Mouse (Mus musculus): ENCODE results near the gene Jade1. TPM values are rescaled to one million over a fixed set of nuclear protein-coding genes. Genes with fewer than 3 reads are reported as not detected.

Gene Jade1
- polyA plus RNA-seq, 1 experiment from 2014 or later: 13.5 TPM

GRCm38 (mm10) chr3:41552777-41553548, 2.6 kb upstream of the Jade1 start:
- 70% methylated on average over 11 of the region's 11 CpGs for WGBS
- no peak for ATAC-seq (ENCODE audit: insufficient number of reproducible peaks, low FRiP score, low TSS enrichment, low read depth)
- Histone ChIP-seq H3K27ac (replicated peaks) (no peak overlapping the region), H3K9me3 (replicated peaks) (no peaks in the 10 kb centered on the region), H3K27me3 (no peaks in the 10 kb centered on the region), H3K36me3 (no peaks in the 10 kb centered on the region), H3K4me1 (no peaks in the 10 kb centered on the region), H3K9ac (no peak overlapping the region), H3K4me2 (replicated peaks) (no peak overlapping the region), H3K4me3 (replicated peaks) (no peak overlapping the region)

- no peak for ATAC-seq (ENCODE audit: insufficient number of reproducible peaks, low FRiP score, low TSS enrichment, low read depth)
- Histone ChIP-seq H3K4me3 (replicated peaks) (no peak overlapping the region), H3K9me3 (replicated peaks) (no peaks in the 10 kb centered on the region), H3K27ac (replicated peaks) (no peak overlapping the region), H3K4me1 (no peaks in the 10 kb centered on the region), H3K4me2 (replicated peaks) (no peak overlapping the region), H3K9ac (no peak overlapping the region), H3K36me3 (no peaks in the 10 kb centered on the region), H3K27me3 (no peaks in the 10 kb centered on the region)
- 80% methylated on average over 4 of the region's 4 CpGs for WGBS
These were observed 1.9 kb upstream of the Jade1 start for GRCm38 (mm10) chr3:41553681-41554080.

- no peaks in the 10 kb centered on the region for H3K4me1 ChIP-seq
- no peak for ATAC-seq (ENCODE audit: insufficient number of reproducible peaks, low FRiP score, low TSS enrichment, low read depth)
- no peak overlapping the region for H3K27ac ChIP-seq (replicated peaks)
- H3K27me3 ChIP-seq: no peaks in the 10 kb centered on the region
- no peak overlapping the region for H3K4me2 ChIP-seq (replicated peaks)
- no peaks in the 10 kb centered on the region for H3K36me3 ChIP-seq
- no peaks in the 10 kb centered on the region for H3K9me3 ChIP-seq (replicated peaks)
- WGBS: 89% methylated on average over 24 of the region's 24 CpGs
- no peak overlapping the region for H3K4me3 ChIP-seq (replicated peaks)
- H3K9ac ChIP-seq: no peak overlapping the region
These were observed 753 bp upstream of the Jade1 start for GRCm38 (mm10) chr3:41554480-41555475.

- Histone ChIP-seq H3K4me3 (replicated peaks) (no peak overlapping the region), H3K36me3 (no peaks in the 10 kb centered on the region), H3K27me3 (no peaks in the 10 kb centered on the region), H3K9me3 (replicated peaks) (no peaks in the 10 kb centered on the region), H3K27ac (replicated peaks) (no peak overlapping the region), H3K4me2 (replicated peaks) (no peak overlapping the region), H3K4me1 (no peaks in the 10 kb centered on the region), H3K9ac (no peak overlapping the region)
- 93% methylated on average over 7 of the region's 11 CpGs for WGBS
- ATAC-seq (ENCODE audit: insufficient number of reproducible peaks, low FRiP score, low TSS enrichment, low read depth): no peak
These were observed 1.1 kb downstream of the Jade1 start for GRCm38 (mm10) chr3:41556451-41557266.

- ATAC-seq (ENCODE audit: insufficient number of reproducible peaks, low FRiP score, low TSS enrichment, low read depth): no peak
- Histone ChIP-seq H3K9ac (no peak overlapping the region), H3K4me3 (replicated peaks) (no peak overlapping the region), H3K9me3 (replicated peaks) (no peaks in the 10 kb centered on the region), H3K36me3 (no peaks in the 10 kb centered on the region), H3K27me3 (no peaks in the 10 kb centered on the region), H3K4me2 (replicated peaks) (no peak overlapping the region), H3K4me1 (no peaks in the 10 kb centered on the region), H3K27ac (replicated peaks) (no peak overlapping the region)
- 85% methylated on average over 19 of the region's 19 CpGs for WGBS
These were observed 1.9 kb downstream of the Jade1 start for GRCm38 (mm10) chr3:41557267-41557995.

GRCm38 (mm10) chr3:41560489-41560888, 5.0 kb downstream of the Jade1 start:
- Histone ChIP-seq H3K36me3 (no peaks in the 10 kb centered on the region), H3K27me3 (no peaks in the 10 kb centered on the region), H3K4me2 (replicated peaks) (no peak overlapping the region), H3K9me3 (replicated peaks) (no peaks in the 10 kb centered on the region), H3K4me3 (replicated peaks) (no peak overlapping the region), H3K4me1 (peaks cover 12% of the 10 kb centered on the region; the same call in 1 of the 2 replicates), H3K27ac (replicated peaks) (no peak overlapping the region), H3K9ac (no peak overlapping the region)
- ATAC-seq (ENCODE audit: insufficient number of reproducible peaks, low FRiP score, low TSS enrichment, low read depth): no peak
- 89% methylated on average over 6 of the region's 6 CpGs for WGBS

GRCm38 (mm10) chr3:41561787-41562186, 6.3 kb downstream of the Jade1 start:
- H3K36me3 ChIP-seq: no peaks in the 10 kb centered on the region
- no peak overlapping the region for H3K4me2 ChIP-seq (replicated peaks)
- 83% methylated on average over 5 of the region's 5 CpGs for WGBS
- no peak overlapping the region for H3K9ac ChIP-seq
- H3K27me3 ChIP-seq: no peaks in the 10 kb centered on the region
- H3K4me3 ChIP-seq (replicated peaks): no peak overlapping the region
- peaks cover 18% of the 10 kb centered on the region for H3K4me1 ChIP-seq
- ATAC-seq (ENCODE audit: insufficient number of reproducible peaks, low FRiP score, low TSS enrichment, low read depth): no peak
- H3K9me3 ChIP-seq (replicated peaks): no peaks in the 10 kb centered on the region
- no peak overlapping the region for H3K27ac ChIP-seq (replicated peaks)

GRCm38 (mm10) chr3:41563211-41563931, 7.8 kb downstream of the Jade1 start:
- peak overlapping the region; percentile 92 for H3K27ac ChIP-seq (replicated peaks)
- ATAC-seq (ENCODE audit: insufficient number of reproducible peaks, low FRiP score, low TSS enrichment, low read depth): peak; percentile 70
- H3K9me3 ChIP-seq (replicated peaks): no peaks in the 10 kb centered on the region
- H3K4me1 ChIP-seq: peaks cover 18% of the 10 kb centered on the region
- H3K27me3 ChIP-seq: no peaks in the 10 kb centered on the region
- peak overlapping the region; percentile 94 for H3K4me2 ChIP-seq (replicated peaks)
- peak overlapping the region; percentile 66 for H3K4me3 ChIP-seq (replicated peaks)
- under 1% methylated on average over 81 of the region's 81 CpGs for WGBS
- H3K36me3 ChIP-seq: no peaks in the 10 kb centered on the region
- H3K9ac ChIP-seq: peak overlapping the region; percentile 62

GRCm38 (mm10) chr3:41563997-41564396, 8.5 kb downstream of the Jade1 start:
- H3K9ac ChIP-seq: peak overlapping the region; percentile 62
- H3K27me3 ChIP-seq: no peaks in the 10 kb centered on the region
- peaks cover 18% of the 10 kb centered on the region for H3K4me1 ChIP-seq
- peak overlapping the region; percentile 66 for H3K4me3 ChIP-seq (replicated peaks)
- peak overlapping the region; percentile 92 for H3K27ac ChIP-seq (replicated peaks)
- ATAC-seq (ENCODE audit: insufficient number of reproducible peaks, low FRiP score, low TSS enrichment, low read depth): no peak
- 0% methylated on average over 7 of the region's 7 CpGs for WGBS
- no peaks in the 10 kb centered on the region for H3K36me3 ChIP-seq
- peak overlapping the region; percentile 94 for H3K4me2 ChIP-seq (replicated peaks)
- H3K9me3 ChIP-seq (replicated peaks): no peaks in the 10 kb centered on the region

Measured in embryonic facial prominence, embryonic 15.5 days (tissue).